Mouse (Mus musculus): Measurements from ENCODE around the gene Hmgcs1. TPM values are rescaled to one million over a fixed set of nuclear protein-coding genes. Genes with fewer than 3 reads are reported as not detected.

Gene Hmgcs1
- polyA plus RNA-seq, 1 experiment, result 228 TPM

- Histone ChIP-seq H3K27ac (replicated peaks; ENCODE audit: low read depth, low read length) (no peak overlapping the region), H3K4me1 (ENCODE audit: control insufficient read depth, insufficient read depth, insufficient read length, low read length) (peaks cover 13% of the 10 kb centered on the region; the same call in 1 of the 2 replicates), H3K4me3 (ENCODE audit: insufficient read depth, low read depth, low read length) (no peak overlapping the region; the same call in 1 of the 2 replicates)
Observed at GRCm38 (mm10) chr13:119753859-119754634, 63.9 kb downstream of the Hmgcs1 start.

GRCm38 (mm10) chr13:119754635-119755020 lies 64.4 kb downstream of the Hmgcs1 start:
- H3K27ac ChIP-seq (replicated peaks; ENCODE audit: low read depth, low read length), result peak overlapping the region; percentile 67
- peak overlapping the region; percentile 70 for H3K4me3 ChIP-seq (ENCODE audit: insufficient read depth, low read depth, low read length)
- H3K4me1 ChIP-seq (ENCODE audit: control insufficient read depth, insufficient read depth, insufficient read length, low read length), result peaks cover 13% of the 10 kb centered on the region; the same call in 1 of the 2 replicates

- peak overlapping the region; percentile 70 for H3K4me3 ChIP-seq (ENCODE audit: insufficient read depth, low read depth, low read length)
- peak overlapping the region; percentile 67 for H3K27ac ChIP-seq (replicated peaks; ENCODE audit: low read depth, low read length)
Observed at GRCm38 (mm10) chr13:119755141-119755547, 65.0 kb downstream of the Hmgcs1 start.

GRCm38 (mm10) chr13:119755681-119756471 lies 65.7 kb downstream of the Hmgcs1 start, which contains the start of gene Nim1k:
Nim1k (minus strand) TSS chr13:119755882.
- H3K27ac ChIP-seq (replicated peaks; ENCODE audit: low read depth, low read length), result peak within 1 kb of the TSS; percentile 67
- H3K4me1 ChIP-seq (ENCODE audit: control insufficient read depth, insufficient read depth, insufficient read length, low read length), result peaks cover 11% of the 10 kb centered on the region; the same call in 1 of the 2 replicates
- peak within 1 kb of the TSS; percentile 70 for H3K4me3 ChIP-seq (ENCODE audit: insufficient read depth, low read depth, low read length)

More at GRCm38 (mm10) chr13:119755141-119755547, 65.0 kb downstream of the Hmgcs1 start:
- H3K4me1 ChIP-seq (ENCODE audit: control insufficient read depth, insufficient read depth, insufficient read length, low read length), result peaks cover 11% of the 10 kb centered on the region; the same call in 1 of the 2 replicates

GRCm38 (mm10) chr13:119756831-119757230 lies 66.7 kb downstream of the Hmgcs1 start:
- peaks cover 11% of the 10 kb centered on the region; the same call in 1 of the 2 replicates for H3K4me1 ChIP-seq (ENCODE audit: control insufficient read depth, insufficient read depth, insufficient read length, low read length)
- 0 out of 2 replicates have a peak overlapping the region, but pooled peaks have one; percentile 37 for H3K27ac ChIP-seq (replicated peaks; ENCODE audit: low read depth, low read length)
- peak overlapping the region; percentile 32 for H3K4me3 ChIP-seq (ENCODE audit: insufficient read depth, low read depth, low read length)

Other genes with a start within 250 kb of the Hmgcs1 start
- gene 4833420G17Rik, start 227.6 kb upstream of the Hmgcs1 start, polyA plus RNA-seq (2012; ENCODE audit: insufficient read depth, insufficient read length, missing spikeins), result 11.7 and 17.3 TPM in 2 replicates
- 9.8 and 20.2 TPM in 2 replicates for gene Tmem267, start 202.3 kb upstream of the Hmgcs1 start, polyA plus RNA-seq (2012; ENCODE audit: insufficient read depth, insufficient read length, missing spikeins)
- 3.1 TPM in 1 of 2 replicates, not detected in the other for gene 3110070M22Rik, start 202.0 kb upstream of the Hmgcs1 start, polyA plus RNA-seq (2012; ENCODE audit: insufficient read depth, insufficient read length, missing spikeins)
- gene Ccl28, start 66.6 kb upstream of the Hmgcs1 start, polyA plus RNA-seq (2012; ENCODE audit: insufficient read depth, insufficient read length, missing spikeins), result 0.63 TPM in 1 of 2 replicates, not detected in the other
- 1.7 and 3.0 TPM in 2 replicates for gene Nim1k, start 65.5 kb downstream of the Hmgcs1 start, polyA plus RNA-seq (2012; ENCODE audit: insufficient read depth, insufficient read length, missing spikeins)
- gene Zfp131, start 100.5 kb downstream of the Hmgcs1 start, polyA plus RNA-seq (2012; ENCODE audit: insufficient read depth, insufficient read length, missing spikeins), result 22.8 and 24.3 TPM in 2 replicates
- not detected in 2 replicates for gene AF067063, start 139.8 kb downstream of the Hmgcs1 start, polyA plus RNA-seq (2012; ENCODE audit: insufficient read depth, insufficient read length, missing spikeins)
- not detected in 2 replicates for gene D13Ertd608e, start 145.6 kb downstream of the Hmgcs1 start, polyA plus RNA-seq (2012; ENCODE audit: insufficient read depth, insufficient read length, missing spikeins)
- not detected in 2 replicates for gene Tcstv1, start 204.4 kb downstream of the Hmgcs1 start, polyA plus RNA-seq (2012; ENCODE audit: insufficient read depth, insufficient read length, missing spikeins)
- gene Gm21761, start 238.9 kb downstream of the Hmgcs1 start, polyA plus RNA-seq (2012; ENCODE audit: insufficient read depth, insufficient read length, missing spikeins), result not detected in 2 replicates